Mouse (Mus musculus) lung, postnatal 0 days (tissue): ENCODE measurements at regions not wholly inside any gene's neighbourhood (a gene's known extent, or its start where the extent isn't known, plus 50 kb on each side); places are given as distances from the start of the nearest gene placed in this dataset.

Experiments
- CTCF ChIP-seq: IDR thresholded peaks from 2 replicates; pipeline ENCODE4 v1.5.1; 2016; ENCODE audit warnings: antibody characterized with exemption, mild to moderate bottlenecking
- EP300 ChIP-seq: IDR thresholded peaks from 2 replicates; pipeline ENCODE4 v1.6.1; 2016; ENCODE audit warnings: antibody characterized with exemption, mild to moderate bottlenecking, control low read depth

GRCm38 (mm10) chr8:118114253-118114652 is 169.3 kb upstream of the Cdh13 start:
- TF ChIP-seq CTCF (no peak), EP300 (no peak)
